Mouse (Mus musculus) stomach, embryonic 15.5 days (tissue): ENCODE measurements around the gene Tctn1. TPM values are rescaled to one million over a fixed set of nuclear protein-coding genes. Genes with fewer than 3 reads are reported as not detected.
A peak's percentile ranks its signal among the peaks of the same experiment; 100 is the strongest.

Experiments used
- ATAC-seq: fragments of 200-750 bp; cut with Nextera tagmentation; 2 replicates; pipeline ENCODE4 v1.8.0; 2017; ENCODE audit warnings: low read depth, moderate number of reproducible peaks, moderate TSS enrichment; ENCODE audit not compliant: insufficient read depth, low FRiP score
- H3K27ac ChIP-seq: fragments of 300-500 bp; sonication (generic); 2 replicates; pipeline ENCODE4 v1.5.1; 2015; ENCODE audit warnings: mild to moderate bottlenecking, inconsistent platforms
- H3K27me3 ChIP-seq: fragments of 300-500 bp; sonication (generic); replicated peaks from 2 replicates; pipeline ENCODE4 v1.6.1; 2015; ENCODE audit warnings: inconsistent platforms
- H3K36me3 ChIP-seq: fragments of 300-500 bp; sonication (generic); 2 replicates; pipeline ENCODE4 v1.6.1; 2015; ENCODE audit warnings: inconsistent platforms
- H3K4me1 ChIP-seq: fragments of 300-500 bp; sonication (generic); 2 replicates; pipeline ENCODE4 v1.6.1; 2015; ENCODE audit warnings: inconsistent platforms
- H3K4me2 ChIP-seq: fragments of 300-500 bp; sonication (generic); 2 replicates; pipeline ENCODE4 v1.6.1; 2015; ENCODE audit warnings: mild to moderate bottlenecking, inconsistent platforms
- H3K4me3 ChIP-seq: fragments of 300-500 bp; sonication (generic); replicated peaks from 2 replicates; pipeline ENCODE4 v1.5.1; 2015; ENCODE audit warnings: inconsistent platforms
- H3K9ac ChIP-seq: fragments of 300-500 bp; sonication (generic); 2 replicates; pipeline ENCODE4 v1.6.1; 2015; ENCODE audit warnings: inconsistent platforms
- H3K9me3 ChIP-seq: fragments of 300-500 bp; sonication (generic); 2 replicates; pipeline ENCODE4 v1.6.1; 2016; ENCODE audit warnings: inconsistent platforms
- WGBS: fragments of 180-500 bp; shearing (Covaris S2); methylation state at CpG from one replicate; pipeline ENCODE4 v1.1.7; 2015; 5-methylcytosine and 5-hydroxymethylcytosine counted together
- polyA plus RNA-seq: library from polyadenylated mRNA; unstranded; fragments of >200 nt; fragmentation: Nextera tagmentation; extraction: Ambion mirVana; gene quantifications from 2 replicates; pipeline ENCODE4 v1.2.1, GENCODE M21; 2015

Tctn1 gene
- polyA plus RNA-seq, 1 experiment from 2014 or later = 4.8 TPM

DNA sequence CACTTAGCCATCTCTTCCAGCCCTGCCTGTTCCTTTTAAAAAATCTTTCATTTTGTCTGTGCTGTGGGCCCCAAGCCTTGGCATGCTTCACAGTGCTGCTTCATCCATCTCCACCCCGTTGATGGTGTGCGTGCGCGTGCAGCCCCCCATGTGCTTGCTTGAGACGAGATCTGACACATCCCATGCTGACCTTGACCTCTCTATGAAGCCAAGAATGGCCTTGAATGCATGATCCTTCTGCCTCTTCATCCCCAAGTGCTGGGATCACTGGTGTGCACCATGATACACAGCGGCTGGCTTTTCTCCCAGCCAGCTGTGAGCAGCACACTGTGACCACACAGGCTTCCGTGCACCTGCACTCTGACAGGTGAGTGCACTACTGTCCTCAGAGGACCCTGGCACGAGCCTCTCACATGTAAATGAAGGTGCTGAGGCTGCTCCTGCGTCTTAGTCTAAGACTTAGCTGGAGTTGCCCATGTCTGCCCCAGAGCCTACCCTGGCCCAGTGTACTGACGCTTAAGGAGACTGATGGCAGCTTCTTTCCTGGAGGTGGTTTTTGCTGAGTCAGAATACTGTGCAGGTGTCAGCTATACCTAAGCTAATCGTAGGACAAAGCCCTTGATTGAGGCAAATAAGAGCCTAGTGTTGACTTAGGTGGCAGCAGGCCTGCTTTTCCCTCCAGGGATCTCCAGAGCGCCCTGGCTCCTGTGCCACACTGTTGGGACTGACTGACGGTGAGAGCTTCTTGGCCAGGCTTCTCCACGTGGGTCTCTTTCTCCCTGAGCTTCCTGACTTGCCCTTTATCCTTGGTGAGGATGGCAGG, 31.1 kb upstream of the Tctn1 start:
- Histone ChIP-seq H3K4me2 (no peak overlapping the region), H3K4me1 (peaks cover 35% of the 10 kb centered on the region), H3K9me3 (no peaks in the 10 kb centered on the region), H3K4me3 (no peak overlapping the region), H3K27ac (peak overlapping the region; percentile 46), H3K36me3 (no peaks in the 10 kb centered on the region), H3K9ac (no peak overlapping the region), H3K27me3 (no peaks in the 10 kb centered on the region)
- peak; percentile 64 for ATAC-seq
- WGBS = 67% methylated on average over 14 of the region's 14 CpGs

DNA sequence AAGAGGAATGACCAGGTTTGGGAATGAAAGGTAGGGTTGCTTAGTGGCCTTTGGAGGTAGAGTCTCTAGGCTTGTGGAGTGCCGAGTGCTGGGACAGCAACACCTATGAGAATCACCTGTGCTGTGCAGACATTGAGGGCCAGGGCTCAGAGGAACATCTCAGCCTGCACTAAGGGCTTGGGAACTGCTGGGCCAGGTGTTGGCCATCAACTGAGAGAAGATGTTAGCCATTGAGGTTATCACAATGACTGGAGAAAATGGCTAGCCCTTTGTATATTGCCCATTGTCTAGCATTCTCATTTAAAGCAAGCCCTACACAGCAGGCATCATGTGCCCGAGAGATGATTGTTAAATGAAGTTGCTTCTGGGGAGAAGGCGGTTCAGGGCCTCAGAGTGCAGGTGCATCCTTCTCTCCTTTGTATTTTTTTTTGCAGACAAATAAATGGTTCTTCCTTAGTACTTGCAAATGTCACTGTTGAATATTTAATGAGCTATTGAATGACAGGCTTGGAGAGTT, 30.0 kb upstream of the Tctn1 start:
- Histone ChIP-seq H3K27me3 (no peaks in the 10 kb centered on the region), H3K4me3 (no peak overlapping the region), H3K27ac (no peak overlapping the region), H3K9ac (no peak overlapping the region), H3K4me1 (peaks cover 35% of the 10 kb centered on the region), H3K4me2 (no peak overlapping the region), H3K9me3 (no peaks in the 10 kb centered on the region), H3K36me3 (no peaks in the 10 kb centered on the region)
- WGBS = 90% methylated on average over 3 of the region's 3 CpGs
- no peak for ATAC-seq

DNA sequence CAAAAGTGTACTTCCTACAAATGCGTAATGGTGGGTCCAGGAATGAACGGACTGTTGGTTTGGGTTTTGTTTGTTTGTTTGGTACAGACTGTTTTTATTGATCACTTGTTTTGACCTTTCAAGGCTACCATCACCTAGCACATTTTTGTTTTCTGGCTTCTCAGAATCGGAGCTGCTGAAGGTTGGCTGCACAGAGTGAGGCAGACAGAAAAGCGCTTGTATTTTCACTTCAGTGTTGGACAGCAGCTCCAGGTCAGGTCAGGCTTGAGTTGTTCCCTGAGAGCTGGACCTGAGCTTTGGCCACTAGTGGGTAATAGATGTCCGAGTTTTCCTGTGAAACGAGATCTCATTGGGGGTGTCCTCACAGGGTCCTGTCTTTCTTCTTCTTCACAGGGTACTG, 28.9 kb upstream of the Tctn1 start:
- Histone ChIP-seq H3K4me3 (no peak overlapping the region), H3K27me3 (no peaks in the 10 kb centered on the region), H3K27ac (peak overlapping the region; percentile 69), H3K4me1 (peaks cover 38% of the 10 kb centered on the region), H3K36me3 (no peaks in the 10 kb centered on the region), H3K4me2 (no peak overlapping the region), H3K9me3 (no peaks in the 10 kb centered on the region), H3K9ac (no peak overlapping the region)
- ATAC-seq = no peak
- WGBS = 56% methylated on average over 6 of the region's 6 CpGs

DNA sequence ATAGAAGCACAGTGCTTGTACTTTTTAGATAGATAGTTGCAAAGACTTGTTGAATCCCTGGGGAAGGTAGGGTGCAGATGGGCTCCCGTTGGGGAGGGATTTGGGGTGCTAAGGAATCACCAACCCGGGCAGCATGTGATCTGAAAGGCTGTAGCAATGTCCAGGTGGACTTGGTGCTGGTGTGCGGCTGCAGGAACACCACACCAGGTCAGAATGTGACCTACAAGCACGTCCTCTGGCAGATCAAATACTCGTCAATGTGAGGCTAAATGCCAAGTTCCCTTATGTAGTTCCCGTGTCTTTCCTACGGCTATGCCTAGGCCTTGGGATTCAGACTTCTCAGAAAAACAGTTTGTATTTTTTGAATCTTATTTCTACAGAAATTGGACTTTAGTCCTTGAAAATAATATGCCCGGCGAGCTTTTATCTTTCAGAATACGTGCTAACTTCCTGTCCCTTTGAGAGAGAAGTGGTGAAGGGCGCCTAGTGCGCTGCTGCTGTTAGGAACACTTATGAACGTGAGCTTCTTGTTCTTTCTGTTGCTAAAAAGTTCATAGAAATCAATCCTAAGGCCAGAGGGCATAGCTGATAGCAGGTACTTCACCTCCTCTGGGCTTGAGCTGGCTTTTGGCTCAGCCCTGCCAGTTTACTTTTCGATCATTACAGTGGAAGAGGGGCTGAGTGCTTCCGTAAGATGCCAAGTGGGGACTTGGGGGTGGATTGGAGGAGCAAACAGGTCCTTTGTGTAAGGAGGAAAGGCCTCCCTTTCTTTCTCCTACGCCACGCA, 27.5 kb upstream of the Tctn1 start:
- H3K9me3 ChIP-seq = no peaks in the 10 kb centered on the region
- peaks cover 39% of the 10 kb centered on the region for H3K4me1 ChIP-seq
- peak overlapping the region; percentile 8 for H3K4me2 ChIP-seq
- no peak overlapping the region for H3K9ac ChIP-seq
- no peaks in the 10 kb centered on the region for H3K36me3 ChIP-seq
- peak overlapping the region; percentile 69 for H3K27ac ChIP-seq
- no peak overlapping the region for H3K4me3 ChIP-seq
- WGBS = 57% methylated on average over 17 of the region's 17 CpGs
- ATAC-seq = peak; percentile 71
- H3K27me3 ChIP-seq = no peaks in the 10 kb centered on the region

DNA sequence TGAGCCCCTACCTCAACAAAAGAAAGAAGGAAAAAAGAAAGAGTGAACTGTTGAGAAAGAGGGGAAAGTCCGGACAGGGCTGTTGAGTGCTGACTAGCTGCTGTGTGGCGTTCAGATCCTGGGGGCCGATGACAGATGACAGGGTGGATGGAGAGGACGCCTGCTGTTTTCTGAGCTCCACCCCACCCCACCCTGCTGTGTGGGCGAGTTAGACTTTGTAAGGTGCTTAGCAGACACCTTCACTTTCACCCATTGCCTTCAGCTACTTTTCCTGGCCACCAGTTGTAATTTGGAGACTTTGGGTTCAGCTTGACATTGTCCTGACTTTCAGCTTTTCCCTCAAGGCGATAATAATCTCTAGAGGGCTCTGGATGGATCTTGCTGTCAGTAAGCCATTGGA, 26.9 kb upstream of the Tctn1 start:
- Histone ChIP-seq H3K4me2 (0 out of 2 replicates have a peak overlapping the region, but pooled peaks have one; percentile 8), H3K9ac (no peak overlapping the region)
- no peak for ATAC-seq

DNA sequence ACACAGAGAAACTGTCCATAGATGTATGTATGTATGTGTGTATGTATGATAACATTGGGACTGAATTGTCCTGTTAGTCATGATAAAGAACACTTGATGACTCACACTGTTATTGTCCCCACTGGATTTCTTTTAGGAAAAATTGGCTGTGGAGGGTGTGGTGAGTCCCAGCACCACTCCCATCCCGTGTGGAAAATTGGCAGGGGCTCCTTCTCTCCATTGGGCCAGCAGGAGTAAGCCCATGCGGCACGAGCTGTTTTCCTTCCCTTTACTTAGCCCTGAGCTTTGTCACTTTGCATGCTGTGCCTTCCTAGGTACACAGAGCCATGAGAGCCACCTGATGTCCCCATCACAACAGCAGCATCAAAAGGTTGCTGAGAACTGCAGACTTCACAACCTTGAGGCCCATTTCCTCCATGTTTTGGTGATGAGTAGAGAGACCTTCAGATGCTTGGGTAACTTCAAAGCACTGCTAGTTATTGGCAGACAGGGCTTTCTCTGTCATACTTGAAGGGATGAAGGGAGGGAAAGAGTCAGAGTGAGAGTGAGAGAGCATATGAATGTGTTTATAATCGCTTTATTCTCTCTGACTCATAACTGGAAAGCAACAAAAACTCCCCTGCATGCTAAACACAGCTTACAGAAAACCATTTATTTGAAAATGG, 24.0 kb upstream of the Tctn1 start:
- no peak for ATAC-seq

More for the DNA sequence above, 26.9 kb upstream of the Tctn1 start:
- Histone ChIP-seq H3K4me3 (no peak overlapping the region), H3K9me3 (no peaks in the 10 kb centered on the region), H3K27ac (peak overlapping the region; percentile 69), H3K36me3 (no peaks in the 10 kb centered on the region), H3K4me1 (peaks cover 43% of the 10 kb centered on the region), H3K27me3 (no peaks in the 10 kb centered on the region)
- WGBS = 53% methylated on average over 6 of the region's 6 CpGs

DNA sequence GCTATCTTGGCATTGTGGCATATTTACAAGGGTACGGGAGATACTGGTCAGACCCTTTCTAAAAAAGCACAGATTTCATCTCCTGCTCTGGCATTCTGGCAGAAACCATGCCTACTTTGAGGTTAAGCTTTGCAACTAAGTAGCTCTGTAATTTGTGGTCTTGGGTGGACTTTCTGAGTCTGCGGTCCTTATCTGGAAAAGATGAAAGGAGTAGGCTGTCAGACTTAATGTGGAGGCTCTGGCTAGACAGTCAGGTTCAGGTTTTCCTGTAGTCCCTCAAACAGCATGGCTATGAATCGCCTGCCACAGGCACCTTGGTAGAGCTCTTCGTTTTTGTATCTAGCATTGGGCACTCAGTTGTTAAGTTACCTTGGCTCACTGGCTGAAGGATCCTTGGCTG, 22.8 kb upstream of the Tctn1 start:
- no peaks in the 10 kb centered on the region for H3K9me3 ChIP-seq
- H3K27ac ChIP-seq = no peak overlapping the region
- no peak overlapping the region for H3K4me2 ChIP-seq
- H3K9ac ChIP-seq = no peak overlapping the region
- WGBS = 81% methylated on average over 4 of the region's 4 CpGs
- no peaks in the 10 kb centered on the region for H3K27me3 ChIP-seq
- no peak for ATAC-seq
- H3K36me3 ChIP-seq = no peaks in the 10 kb centered on the region
- H3K4me1 ChIP-seq = peaks cover 27% of the 10 kb centered on the region
- H3K4me3 ChIP-seq = no peak overlapping the region

More for the DNA sequence above, 24.0 kb upstream of the Tctn1 start:
- WGBS = 73% methylated on average over 4 of the region's 4 CpGs
- no peak overlapping the region for H3K4me3 ChIP-seq
- H3K27me3 ChIP-seq = no peaks in the 10 kb centered on the region
- H3K36me3 ChIP-seq = no peaks in the 10 kb centered on the region
- H3K27ac ChIP-seq = no peak overlapping the region
- H3K9ac ChIP-seq = no peak overlapping the region
- no peak overlapping the region for H3K4me2 ChIP-seq
- H3K4me1 ChIP-seq = peaks cover 38% of the 10 kb centered on the region
- no peaks in the 10 kb centered on the region for H3K9me3 ChIP-seq

DNA sequence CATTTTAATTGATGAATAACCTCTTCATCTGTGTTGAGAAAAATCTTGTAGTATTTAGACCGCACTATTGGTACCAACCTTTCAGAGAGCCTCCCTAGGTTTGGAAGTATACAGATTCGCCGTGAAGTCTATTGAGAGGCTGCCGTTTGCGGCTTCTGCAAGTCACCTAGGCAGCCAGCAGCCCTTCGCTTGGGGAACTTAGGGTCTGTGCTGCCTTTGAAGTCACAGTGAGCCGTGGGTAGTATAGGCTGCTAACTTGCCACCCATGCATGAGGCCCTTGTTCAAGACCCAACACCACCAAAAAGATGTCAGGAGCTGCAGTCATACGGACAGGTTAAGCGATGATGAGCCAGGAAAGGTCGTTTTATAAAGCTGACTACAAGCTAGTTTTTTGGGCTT, 21.9 kb upstream of the Tctn1 start:
- Histone ChIP-seq H3K4me2 (peak overlapping the region; percentile 87), H3K4me3 (peak overlapping the region; percentile 99; the same call in 1 of the 2 replicates), H3K4me1 (peaks cover 22% of the 10 kb centered on the region), H3K9me3 (no peaks in the 10 kb centered on the region), H3K27ac (no peak overlapping the region), H3K36me3 (no peaks in the 10 kb centered on the region), H3K9ac (no peak overlapping the region), H3K27me3 (no peaks in the 10 kb centered on the region)
- WGBS = 82% methylated on average over 10 of the region's 10 CpGs
- no peak for ATAC-seq

DNA sequence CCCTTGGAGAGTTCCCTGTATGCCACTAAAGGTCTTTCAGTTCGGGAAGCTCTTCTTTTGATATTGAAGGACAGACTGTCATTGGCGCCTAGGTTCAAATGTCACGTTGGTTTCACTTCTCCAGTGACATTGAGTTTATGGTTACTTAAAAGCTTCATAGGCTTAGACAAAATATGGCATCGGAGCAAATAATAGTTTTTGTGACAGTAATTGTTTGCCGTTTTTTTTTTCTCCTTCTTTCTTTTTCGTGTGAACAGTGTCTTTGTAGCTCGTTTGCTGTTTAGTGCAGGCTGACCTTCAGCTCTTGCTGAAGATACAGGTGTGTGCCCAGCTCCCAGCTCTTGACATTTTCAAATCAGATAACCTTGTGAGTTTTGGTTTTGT, 21.5 kb upstream of the Tctn1 start:
- 40% methylated on average over 7 of the region's 7 CpGs for WGBS
- Histone ChIP-seq H3K9me3 (no peaks in the 10 kb centered on the region), H3K27ac (no peak overlapping the region), H3K27me3 (no peaks in the 10 kb centered on the region), H3K9ac (0 out of 2 replicates have a peak overlapping the region, but pooled peaks have one; percentile 84), H3K4me3 (peak overlapping the region; percentile 99), H3K4me1 (peaks cover 23% of the 10 kb centered on the region), H3K4me2 (peak overlapping the region; percentile 87), H3K36me3 (no peaks in the 10 kb centered on the region)
- no peak for ATAC-seq

DNA sequence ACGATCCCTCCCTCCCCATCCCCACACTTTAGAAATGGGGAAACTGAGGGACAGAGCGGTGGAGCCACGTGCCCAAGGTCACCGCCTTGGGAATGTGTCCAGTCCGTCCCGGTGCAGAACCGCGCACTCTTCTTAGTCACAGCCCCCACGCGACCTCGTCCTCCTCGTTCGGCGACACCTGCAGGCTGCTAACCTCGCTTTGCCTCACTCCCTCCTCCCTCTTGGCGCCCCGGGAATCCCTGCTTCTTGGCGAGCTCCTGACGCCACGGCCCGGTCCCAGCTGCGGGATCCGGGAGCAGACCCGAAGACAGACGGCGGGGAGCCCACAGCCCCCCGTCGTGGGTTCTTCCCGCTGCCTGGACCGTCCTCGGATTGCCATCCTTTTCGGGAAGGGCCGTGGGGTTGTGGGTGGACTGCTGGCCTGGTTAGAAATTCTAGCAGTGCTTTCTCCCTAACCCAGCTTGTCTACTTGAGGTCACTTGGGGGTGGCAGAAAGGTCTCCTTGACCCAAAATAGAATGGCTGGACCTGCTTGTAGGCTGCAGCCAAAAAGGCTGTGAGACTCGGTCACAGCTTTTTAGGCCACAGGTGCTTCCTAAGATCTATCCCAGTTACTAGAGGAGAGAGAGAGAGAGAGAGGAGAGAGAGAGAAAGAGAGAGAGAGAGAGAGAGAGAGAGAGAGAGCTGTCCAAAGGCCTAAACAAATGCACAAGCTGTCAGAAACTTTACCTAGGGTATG, 20.9 kb upstream of the Tctn1 start:
- H3K4me3 ChIP-seq = peak overlapping the region; percentile 99
- H3K4me1 ChIP-seq = peaks cover 28% of the 10 kb centered on the region
- no peak; the same call in 1 of the 2 replicates for ATAC-seq
- peak overlapping the region; percentile 84 for H3K9ac ChIP-seq
- no peaks in the 10 kb centered on the region for H3K9me3 ChIP-seq
- under 1% methylated on average over 34 of the region's 34 CpGs for WGBS
- no peaks in the 10 kb centered on the region for H3K36me3 ChIP-seq
- no peaks in the 10 kb centered on the region for H3K27me3 ChIP-seq
- peak overlapping the region; percentile 87 for H3K4me2 ChIP-seq
- H3K27ac ChIP-seq = peak overlapping the region; percentile 78; the same call in 1 of the 2 replicates
